Mouse (Mus musculus) erythroblast, adult 5-6 weeks (primary cell): ENCODE results near the gene Tubg1. TPM values are rescaled to one million over a fixed set of nuclear protein-coding genes. Genes with fewer than 3 reads are reported as not detected.

ENCODE experiments used
- ATAC-seq: replicated peaks from 2 replicates; pipeline ENCODE4 v1.8.0; 2016; ENCODE audit warnings: moderate number of reproducible peaks, mild to moderate bottlenecking, moderate TSS enrichment, inconsistent platforms; ENCODE audit not compliant: poor library complexity, low FRiP score, severe bottlenecking
- total RNA-seq, 2 experiments: library from RNA; stranded (forward) in 1 of 2; stranded (reverse) in 1 of 2; fragments of 150-400 nt in 1 of 2; fragments of 200-764, 138-1000 nt in 1 of 2; gene quantifications; 2 replicates each; pipeline versions ENCODE4 v1.2.3 to v1.2.4; 2015 to 2017; ENCODE audit warnings: low replicate concordance in 2 of 2

Tubg1 gene
- total RNA-seq, 2 experiments from 2014 or later: 5.6 to 8.2 TPM

GRCm38 (mm10) chr11:101162772-101163171 is 43.0 kb downstream of the Tubg1 start:
- no peak for ATAC-seq

GRCm38 (mm10) chr11:101163476-101164350 is 44.0 kb downstream of the Tubg1 start:
- no peak for ATAC-seq

DNA sequence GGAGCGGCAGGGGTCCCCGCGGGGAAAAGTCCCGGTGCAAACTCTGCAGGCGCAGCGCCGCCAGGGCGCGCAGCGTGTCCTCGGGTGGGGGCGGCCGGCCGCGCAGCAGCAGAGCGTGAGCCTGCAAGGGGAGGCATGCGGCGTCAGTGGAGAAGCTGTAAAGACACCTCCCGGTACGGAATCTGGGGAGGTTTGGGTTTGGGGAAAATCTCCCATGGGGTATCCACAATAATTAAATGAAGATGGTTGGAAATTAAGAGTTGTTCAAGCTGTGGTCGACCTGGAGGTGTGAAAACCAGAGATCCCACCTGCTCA is 44.6 kb downstream of the Tubg1 start:
- no peak for ATAC-seq

DNA sequence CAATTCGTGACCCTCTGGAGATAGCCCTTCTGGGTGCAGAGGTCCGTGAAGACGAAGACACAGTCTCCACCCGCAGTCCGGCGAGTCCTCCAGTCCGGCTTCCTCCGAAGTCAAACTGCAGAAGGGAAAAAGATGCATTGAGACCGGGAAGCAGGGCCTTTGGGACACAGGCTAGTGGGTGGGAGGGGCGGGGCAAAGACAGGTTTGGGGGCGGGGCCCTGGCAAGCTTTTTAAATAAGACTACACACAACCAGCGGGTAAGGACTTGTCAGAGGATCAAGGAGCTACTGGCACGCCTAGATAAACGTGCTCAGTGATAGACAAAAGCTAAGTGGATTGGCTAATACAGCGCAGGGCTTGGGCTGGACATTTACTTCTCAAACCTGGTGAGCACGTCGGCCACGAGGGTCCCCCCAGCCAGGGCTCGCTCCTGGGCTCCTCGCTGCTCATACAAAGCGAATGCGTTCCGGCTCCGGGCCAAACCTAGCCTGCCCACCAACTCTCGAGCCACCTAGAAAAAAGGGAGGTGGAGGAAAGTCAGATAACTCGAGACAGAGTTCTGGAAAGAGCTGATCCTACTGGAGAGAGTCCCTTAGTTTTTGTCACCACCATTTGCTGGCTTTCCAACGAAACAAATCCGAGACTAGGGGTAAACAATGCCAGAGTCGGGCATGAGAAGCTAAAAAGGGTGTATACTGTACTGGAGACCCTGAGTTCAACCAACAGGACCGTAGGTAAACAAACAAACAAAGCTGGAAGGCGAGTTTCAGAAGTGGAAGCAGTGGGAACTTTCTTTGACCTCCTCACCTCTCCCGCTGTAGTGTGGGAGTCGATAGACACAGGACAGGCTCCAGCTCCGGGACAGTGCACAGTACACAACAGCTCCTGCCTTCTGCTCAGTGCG is 45.2 kb downstream of the Tubg1 start:
- ATAC-seq: no peak

- ATAC-seq: no peak
These were observed 46.6 kb downstream of the Tubg1 start for GRCm38 (mm10) chr11:101166357-101166756.

DNA sequence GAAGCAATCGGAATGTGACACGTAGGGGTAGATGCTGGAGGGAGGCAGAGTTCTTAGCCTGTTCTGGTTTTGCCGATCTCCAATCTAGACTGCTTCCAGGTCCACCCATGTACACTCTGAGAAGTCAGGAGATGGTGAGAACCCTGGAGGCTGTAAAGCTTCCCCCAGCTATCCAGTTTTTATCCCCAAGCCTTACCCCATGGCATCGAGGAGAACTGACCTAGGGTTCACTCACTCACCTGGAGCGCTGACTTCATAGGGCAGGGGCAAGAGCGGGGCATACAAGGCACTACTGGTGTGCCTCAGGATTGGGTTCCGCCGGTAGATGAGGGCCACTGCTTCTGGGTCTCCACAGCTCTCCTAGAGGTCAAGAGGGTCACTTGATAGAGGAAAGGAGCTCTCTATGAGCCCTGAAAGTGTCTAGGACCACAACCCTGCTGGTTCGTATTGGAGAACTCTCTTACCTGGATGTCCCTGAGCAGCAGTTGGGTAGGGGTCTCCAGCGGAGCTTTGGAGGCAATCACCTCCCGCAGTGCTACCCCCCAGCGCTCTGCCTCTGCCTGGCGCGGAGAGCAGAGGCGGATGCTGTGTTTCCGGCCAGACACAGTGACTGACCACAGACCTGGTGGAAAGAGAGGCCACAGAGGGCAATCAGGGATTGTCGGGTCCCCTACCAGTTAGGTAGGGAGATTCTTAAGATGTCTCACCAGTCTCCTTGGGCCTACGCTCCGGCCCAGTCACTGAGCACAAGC is 47.6 kb downstream of the Tubg1 start:
- no peak for ATAC-seq

- no peak for ATAC-seq
These were observed 48.2 kb downstream of the Tubg1 start for GRCm38 (mm10) chr11:101167963-101168300.

DNA sequence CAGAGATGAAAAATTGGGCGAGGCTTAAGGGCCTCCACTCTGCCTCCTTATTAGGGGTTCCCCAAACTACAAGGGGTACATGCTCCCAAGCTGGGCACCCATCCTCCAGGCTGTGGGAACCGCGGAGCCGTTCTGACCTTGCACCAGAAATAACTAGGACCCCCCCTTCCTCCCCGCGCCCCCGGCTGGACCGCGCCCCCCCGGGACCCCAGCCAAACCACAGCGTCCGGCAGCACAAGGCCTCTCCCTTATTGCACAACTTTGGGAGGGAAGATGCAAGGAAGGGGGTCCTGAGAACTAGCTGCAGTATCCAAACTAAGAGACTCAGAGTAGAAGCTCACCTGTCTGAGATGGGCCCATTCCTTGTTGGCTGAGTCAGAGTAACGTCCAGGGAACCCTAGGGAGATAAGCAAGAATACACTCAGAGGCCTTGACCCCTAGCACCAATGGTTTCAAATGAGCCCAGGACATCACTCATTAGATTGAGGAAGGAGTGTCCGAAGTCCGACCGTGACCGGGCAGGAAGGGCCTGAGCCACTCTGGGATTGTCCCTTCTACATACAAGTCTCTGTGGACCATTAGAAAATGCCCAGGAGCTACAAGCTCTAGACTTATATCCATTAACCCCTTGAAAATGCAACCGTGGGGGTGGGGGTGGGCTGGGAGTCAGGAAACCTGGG is 48.7 kb downstream of the Tubg1 start:
- no peak for ATAC-seq

GRCm38 (mm10) chr11:101169301-101170107 is 49.8 kb downstream of the Tubg1 start:
- no peak for ATAC-seq

DNA sequence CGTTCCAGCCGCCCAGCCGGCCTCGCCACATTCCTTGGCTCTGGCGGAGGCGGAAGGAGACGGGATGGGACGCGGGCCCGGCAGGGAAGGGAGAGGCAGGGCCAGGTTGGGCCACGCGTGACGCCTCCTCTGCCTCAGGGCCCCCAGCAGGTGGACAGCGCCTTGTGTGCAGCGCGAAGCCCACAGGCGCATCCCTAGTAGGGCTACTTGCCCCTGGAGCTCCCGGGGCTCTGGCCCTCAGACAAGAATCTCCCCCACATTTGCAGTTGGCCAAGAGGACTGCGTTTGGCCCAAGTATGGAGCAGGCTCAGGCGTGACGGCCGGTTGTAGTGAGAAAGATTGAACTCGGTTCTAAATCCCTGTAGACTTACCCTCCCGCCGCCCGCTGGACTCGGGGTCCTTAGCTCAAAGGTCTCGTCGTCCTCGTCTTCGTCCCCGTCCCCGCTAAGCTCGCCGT is 50.6 kb downstream of the Tubg1 start, which contains the start of gene Cntnap1:
TSS of gene Cntnap1 (plus strand) at position 170 of the 457 bp plus-strand sequence.
- ATAC-seq: no peak

GRCm38 (mm10) chr11:101170811-101171610 is 51.3 kb downstream of the Tubg1 start, which contains the start of gene Plekhh3:
Gene Plekhh3, minus strand, starts transcription at chr11:101171351.
- ATAC-seq: no peak

DNA sequence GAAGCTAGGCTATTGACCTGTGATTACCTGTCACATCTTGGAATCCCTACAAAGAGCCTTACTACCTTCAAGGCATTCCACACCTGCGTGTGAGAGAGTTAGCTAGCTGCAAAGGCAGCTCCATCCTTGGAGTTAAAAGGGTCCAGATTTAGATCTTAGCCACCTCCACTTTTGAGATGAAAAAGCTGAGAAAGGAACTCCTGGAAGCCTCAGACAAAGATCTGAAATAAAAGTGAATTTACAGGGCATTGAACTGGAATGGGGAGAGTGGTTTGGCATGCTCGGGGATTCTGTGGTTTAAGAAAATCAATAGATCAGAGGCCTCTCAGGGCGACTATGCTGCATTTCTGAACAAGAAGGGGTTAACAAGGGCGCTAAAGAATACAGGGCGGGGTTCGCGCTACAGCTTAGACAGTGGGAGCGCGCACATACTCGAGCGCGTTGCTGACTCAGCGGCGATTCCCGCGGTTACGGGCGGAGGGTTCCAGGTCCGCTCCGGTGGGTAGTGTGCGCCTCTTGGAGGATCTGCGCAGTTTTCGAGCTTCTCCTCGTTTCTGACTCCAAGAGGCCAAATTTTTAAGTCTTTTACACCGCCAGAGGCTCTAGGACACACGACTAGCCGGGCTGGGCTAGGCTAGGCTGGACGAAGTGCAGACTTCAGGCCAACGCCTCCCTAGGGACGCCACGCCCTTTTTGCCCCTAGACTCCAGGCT is 52.1 kb downstream of the Tubg1 start:
- ATAC-seq: no peak

GRCm38 (mm10) chr11:101172434-101172815 is 52.7 kb downstream of the Tubg1 start:
- no peak for ATAC-seq

DNA sequence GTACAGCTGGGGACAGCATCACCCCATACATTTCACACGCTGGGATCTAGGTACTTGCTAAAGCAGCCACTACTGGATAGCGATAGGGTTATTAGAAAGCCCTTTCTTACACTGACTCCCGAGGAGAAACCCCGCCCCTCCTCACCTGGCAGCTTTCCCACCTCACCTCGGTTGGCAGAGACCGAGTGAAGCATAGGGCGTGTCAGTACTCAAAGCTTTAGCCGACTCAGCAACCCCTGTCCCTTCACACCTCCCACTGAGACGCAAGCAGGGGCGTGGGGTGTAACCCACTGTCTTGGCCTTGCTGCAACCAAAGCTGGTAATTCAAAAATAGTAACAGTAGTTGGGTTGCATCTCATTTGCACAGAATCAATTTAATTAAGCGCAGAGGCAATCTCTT is 53.4 kb downstream of the Tubg1 start:
- ATAC-seq: no peak

- peak; percentile 77 for ATAC-seq
These were observed 54.1 kb downstream of the Tubg1 start for GRCm38 (mm10) chr11:101173631-101174388.

- ATAC-seq: no peak
These were observed 54.6 kb downstream of the Tubg1 start for GRCm38 (mm10) chr11:101174389-101174745.
